Mouse (Mus musculus) spleen, adult 2 months (tissue): Measurements from ENCODE around the gene Zfp420. TPM values are rescaled to one million over a fixed set of nuclear protein-coding genes. Genes with fewer than 3 reads are reported as not detected.

Experiments used
- DNase-seq, 2 experiments: peaks; one replicate each; pipeline versions ENCODE4 v3.0.0 to v3.0.0-alpha.2; 2012 to 2021; ENCODE audit warnings: low spot score in 2 of 2, low read depth in 1 of 2
- H3K27ac ChIP-seq: fragments of 200-500 bp; 2 replicates; pipeline ENCODE4 v1.5.1; 2012; ENCODE audit warnings: low read length, inconsistent platforms; ENCODE audit not compliant: insufficient read depth
- H3K27me3 ChIP-seq: fragments of 200-500 bp; 2 replicates; pipeline ENCODE4 v1.6.1; 2012; ENCODE audit warnings: mild to moderate bottlenecking, moderate library complexity, low read length, inconsistent platforms; ENCODE audit not compliant: control insufficient read depth, insufficient read depth
- H3K36me3 ChIP-seq: fragments of 200-500 bp; 2 replicates; pipeline ENCODE4 v1.6.1; 2012; ENCODE audit warnings: mild to moderate bottlenecking, low read length, inconsistent platforms; ENCODE audit not compliant: control insufficient read depth, insufficient read depth
- H3K4me1 ChIP-seq: fragments of 200-500 bp; 2 replicates; pipeline ENCODE4 v1.6.1; 2011; ENCODE audit warnings: inconsistent platforms; ENCODE audit not compliant: control insufficient read depth, insufficient read depth, insufficient read length
- H3K4me3 ChIP-seq: fragments of 200-500 bp; 2 replicates; pipeline ENCODE4 v1.5.1; 2011; ENCODE audit warnings: mild to moderate bottlenecking, inconsistent platforms; ENCODE audit not compliant: insufficient read depth, insufficient read length; ENCODE audit errors: extremely low read depth
- CTCF ChIP-seq: fragments of 200-500 bp; IDR thresholded peaks from 2 replicates; pipeline ENCODE4 v1.5.1; 2011; ENCODE audit warnings: mild to moderate bottlenecking, inconsistent platforms; ENCODE audit not compliant: insufficient read depth, insufficient read length, insufficient replicate concordance; ENCODE audit errors: extremely low read depth
- POLR2A ChIP-seq: fragments of 200-500 bp; IDR thresholded peaks from 2 replicates; pipeline ENCODE4 v1.6.1; 2011; ENCODE audit warnings: low read depth, low read length, inconsistent platforms
- WGBS: fragments of 180-500 bp; shearing (Covaris S2); methylation state at CpG from one replicate; pipeline ENCODE4 v1.1.7; 2018; 5-methylcytosine and 5-hydroxymethylcytosine counted together
- polyA plus RNA-seq: library from polyadenylated mRNA; depleted of rRNA; stranded (reverse); fragments of >200 nt; gene quantifications from 2 replicates; pipeline ENCODE4 v1.2.3, GENCODE M21; 2012

Zfp420 gene
- polyA plus RNA-seq, 1 experiment, result 1.2 TPM

DNA sequence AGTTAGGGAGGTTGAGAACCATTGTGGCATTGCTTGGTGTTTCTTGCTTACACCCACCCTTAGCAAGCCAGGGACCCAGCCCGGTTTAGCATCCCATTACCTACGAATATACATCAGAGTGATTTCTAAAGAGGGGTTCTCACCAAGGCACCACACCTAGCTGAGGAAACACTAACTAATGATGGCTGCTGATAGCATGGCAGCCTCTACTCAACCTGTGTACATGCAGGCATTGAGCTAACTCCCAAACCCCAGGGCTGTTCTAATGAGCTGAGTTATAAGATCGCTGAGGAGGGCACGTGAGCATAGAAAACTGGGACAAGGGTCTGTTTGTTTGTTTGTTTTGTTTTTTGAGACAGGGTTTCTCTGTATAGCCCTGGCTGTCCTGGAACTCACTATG is 33.0 kb downstream of the Zfp420 start:
- no peak for TF ChIP-seq CTCF
- no peak for TF ChIP-seq POLR2A
- no peaks in the 10 kb centered on the region for H3K4me1 ChIP-seq
- no peak for DNase-seq
- WGBS, result 92% methylated on average over 4 of the region's 4 CpGs
- no peaks in the 10 kb centered on the region for H3K27me3 ChIP-seq
- peaks cover 23% of the 10 kb centered on the region for H3K36me3 ChIP-seq
- H3K4me3 ChIP-seq, result no peak overlapping the region
- H3K27ac ChIP-seq, result no peak overlapping the region

DNA sequence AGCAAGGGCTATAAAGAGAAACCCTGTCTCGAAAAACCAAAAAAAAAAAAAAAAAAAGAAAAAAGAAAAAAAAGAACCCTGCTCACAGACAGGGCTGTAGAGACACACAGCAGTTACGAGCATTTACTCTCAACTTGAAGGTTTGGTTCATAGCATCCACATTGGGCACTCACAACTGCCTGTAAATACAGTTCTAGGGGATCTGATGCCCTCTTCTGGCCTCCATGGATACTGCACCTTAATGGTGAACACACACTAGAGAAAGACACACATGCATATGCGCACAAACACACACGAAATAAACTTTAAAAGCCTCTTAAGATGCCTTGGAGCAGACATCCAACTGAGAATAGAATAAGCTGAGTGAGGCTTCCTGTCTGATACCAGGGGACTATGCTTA is 38.6 kb downstream of the Zfp420 start:
- 94% methylated on average over 3 of the region's 4 CpGs for WGBS
- Histone ChIP-seq H3K36me3 (peaks cover 30% of the 10 kb centered on the region), H3K4me1 (no peaks in the 10 kb centered on the region)

DNA sequence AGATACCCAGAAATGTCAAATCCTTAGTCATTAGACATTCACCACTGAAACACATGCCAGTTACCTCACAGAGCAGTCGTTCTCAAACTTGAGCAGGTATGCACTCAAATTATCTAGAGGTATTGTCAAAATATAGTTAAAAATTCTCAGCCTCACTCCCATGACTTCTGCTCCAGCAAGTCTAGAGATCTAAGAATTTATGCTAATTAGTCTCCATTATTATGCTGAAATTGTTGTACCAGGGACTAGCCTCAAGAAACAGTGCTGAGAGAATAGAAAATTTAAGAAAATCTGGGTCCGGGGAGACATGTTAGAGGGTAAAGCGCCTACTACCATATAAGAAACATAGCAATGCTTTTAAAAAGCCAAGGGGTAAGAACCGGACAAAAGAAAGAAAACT is 44.3 kb downstream of the Zfp420 start:
- WGBS, result 92% methylated on average over 4 of the region's 4 CpGs
- no peak for TF ChIP-seq POLR2A
- no peak for TF ChIP-seq CTCF
- no peak overlapping the region for H3K27ac ChIP-seq
- H3K4me1 ChIP-seq, result no peaks in the 10 kb centered on the region
- DNase-seq, result no peak
- H3K4me3 ChIP-seq, result no peak overlapping the region
- H3K36me3 ChIP-seq, result peaks cover 3% of the 10 kb centered on the region; the same call in 1 of the 2 replicates
- no peaks in the 10 kb centered on the region for H3K27me3 ChIP-seq

More for the DNA sequence above, 38.6 kb downstream of the Zfp420 start:
- no peak for TF ChIP-seq CTCF
- no peak for TF ChIP-seq POLR2A
- H3K4me3 ChIP-seq, result no peak overlapping the region
- H3K27me3 ChIP-seq, result no peaks in the 10 kb centered on the region
- no peak overlapping the region for H3K27ac ChIP-seq
- DNase-seq, result no peak

DNA sequence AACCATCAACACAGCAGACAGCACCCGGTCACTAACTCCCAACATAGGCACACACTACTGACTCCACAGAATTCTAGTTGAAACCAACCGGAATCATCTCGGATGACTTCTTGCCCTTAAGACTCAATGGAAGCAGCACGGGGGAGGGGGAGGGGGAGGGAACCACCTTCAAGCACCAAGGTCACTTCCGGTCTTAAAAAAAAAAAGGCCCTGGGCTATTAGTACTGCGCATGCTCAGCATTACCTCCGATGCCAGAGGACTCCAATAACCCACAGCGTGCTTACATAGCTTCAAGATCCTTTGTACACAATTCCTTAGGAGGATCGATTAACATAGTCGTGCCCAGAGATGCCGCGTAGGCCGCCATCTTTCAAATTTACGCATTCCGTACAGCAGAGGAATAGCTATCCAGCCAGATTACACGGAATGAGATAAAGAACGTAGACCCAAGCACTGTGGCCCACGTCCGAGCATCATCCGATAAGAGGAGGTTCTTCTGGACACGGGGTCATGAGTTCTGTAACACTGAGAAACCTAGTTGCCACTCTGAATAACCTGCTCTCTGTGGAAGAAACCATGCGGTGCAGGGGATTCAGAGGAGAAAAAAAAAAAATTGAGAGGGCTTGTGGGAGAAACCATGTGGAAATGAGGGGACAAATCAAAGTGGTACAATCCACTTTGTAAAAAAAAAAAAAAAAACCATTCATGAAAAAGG is 46.3 kb downstream of the Zfp420 start, which contains the start of gene Zfp27:
TSS of gene Zfp27 (minus strand) at position 607 of the 716 bp plus-strand sequence.
- Histone ChIP-seq H3K27ac (peak within 1 kb of the TSS; percentile 73), H3K27me3 (no peaks in the 10 kb centered on the region), H3K4me3 (peak within 1 kb of the TSS; percentile 89), H3K4me1 (no peaks in the 10 kb centered on the region), H3K36me3 (no peaks in the 10 kb centered on the region; the same call in 1 of the 2 replicates)
- DNase-seq, result peak; percentile 36 to 87
- WGBS, result under 1% methylated on average over 22 of the region's 22 CpGs
- TF ChIP-seq POLR2A (peak; percentile 38; the same call in 1 of the 2 replicates), CTCF (no peak)

DNA sequence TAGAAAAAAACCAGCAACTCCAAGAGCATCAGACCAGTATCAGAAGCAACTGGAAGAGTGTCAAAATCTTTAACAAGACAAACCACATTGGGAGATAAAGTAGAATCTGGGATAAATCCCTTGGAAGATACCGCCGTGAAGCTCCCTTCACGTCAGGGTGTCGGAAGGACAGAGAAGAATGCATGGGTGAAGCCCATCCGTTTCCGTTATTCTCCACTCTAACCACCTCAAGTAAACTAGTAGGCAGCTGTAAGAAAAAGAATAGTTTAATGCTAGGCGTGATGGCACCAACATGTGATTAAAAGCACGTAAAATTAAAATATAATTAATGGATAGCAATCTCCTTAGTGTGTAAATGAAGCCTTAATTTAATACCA is 46.9 kb downstream of the Zfp420 start:
- 29% methylated on average over 8 of the region's 8 CpGs for WGBS
- H3K36me3 ChIP-seq, result no peaks in the 10 kb centered on the region
- no peak for DNase-seq
- H3K27me3 ChIP-seq, result no peaks in the 10 kb centered on the region
- H3K4me1 ChIP-seq, result no peaks in the 10 kb centered on the region
- H3K27ac ChIP-seq, result no peak overlapping the region; the same call in 1 of the 2 replicates
- H3K4me3 ChIP-seq, result peak overlapping the region; percentile 17; the same call in 1 of the 2 replicates
- TF ChIP-seq POLR2A, result no peak
- no peak for TF ChIP-seq CTCF

DNA sequence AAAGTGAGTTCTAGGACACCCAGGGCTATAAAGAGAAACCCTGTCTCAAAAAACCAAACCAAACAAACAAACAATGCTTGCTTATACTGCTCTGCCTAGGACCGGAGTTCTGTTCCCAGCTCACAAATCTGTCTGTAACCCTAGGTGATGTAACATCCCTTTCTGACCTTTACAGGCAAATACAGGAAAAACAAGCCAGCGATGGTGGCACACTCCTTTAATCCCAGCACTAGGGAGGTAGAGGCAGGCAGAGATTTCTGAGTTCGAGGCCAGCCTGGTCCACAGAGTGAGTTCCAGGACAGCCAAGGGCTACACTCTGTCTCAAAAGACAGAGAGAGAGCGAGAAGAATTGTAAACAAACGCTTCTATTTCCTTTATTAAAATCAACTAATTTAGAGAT is 47.4 kb downstream of the Zfp420 start:
- no peak for TF ChIP-seq CTCF
- TF ChIP-seq POLR2A, result no peak
- WGBS, result 94% methylated on average over 5 of the region's 5 CpGs

More for the DNA sequence above, 47.4 kb downstream of the Zfp420 start:
- no peak for DNase-seq
- Histone ChIP-seq H3K4me3 (no peak overlapping the region), H3K4me1 (no peaks in the 10 kb centered on the region), H3K36me3 (peaks cover 1% of the 10 kb centered on the region; the same call in 1 of the 2 replicates), H3K27me3 (no peaks in the 10 kb centered on the region), H3K27ac (no peak overlapping the region)
